7 mouse cellular contexts compared by ENCODE assay signal in genomic region chr12:84698319-84699081, GRCm38 (mm10). TPM values are rescaled to one million over a fixed set of nuclear protein-coding genes. Genes with fewer than 3 reads are reported as not detected.
A peak's percentile ranks its signal among the peaks of the same experiment; 100 is the strongest.
DNase-seq lines count a peak whose midpoint lies in the region; ATAC-seq and TF ChIP-seq lines count a peak whose summit lies in the region.

Gene Syndig1l, minus strand, starts transcription at chr12:84698831.

- peak; percentile 91 for ATAC-seq in granulocyte monocyte progenitor cell, adult 5-6 weeks (replicated peaks; ENCODE audit: poor library complexity, severe bottlenecking)
- peak; percentile 63; the same call in 1 of the 2 replicates for ATAC-seq in midbrain, postnatal 0 days (ENCODE audit: low FRiP score)
- ATAC-seq in stomach, embryonic 14.5 days (ENCODE audit: insufficient number of reproducible peaks, insufficient read depth, low FRiP score, low read depth) = peak; percentile 82; the same call in 1 of the 2 replicates

- H3K27me3 ChIP-seq in liver, adult 2 months (ENCODE audit: control insufficient read depth, insufficient read depth, low read length) = peaks cover 17% of the 10 kb centered on the region
- H3K27me3 ChIP-seq in midbrain, postnatal 0 days (ENCODE audit: insufficient read depth, low read length) = 0 out of 2 replicates have a peak, but pooled peaks cover 4% of the 10 kb centered on the region
- 0 out of 2 replicates have a peak, but pooled peaks cover 6% of the 10 kb centered on the region for H3K27me3 ChIP-seq in stomach, embryonic 14.5 days (ENCODE audit: control insufficient read depth, insufficient read depth, low read length)

- peak; percentile 42 to 77 for DNase-seq in adrenal gland, postnatal 4 days (ENCODE audit: low spot score in 2 of 2)
- peak; percentile 78 for DNase-seq in embryo, embryonic 10.5 days (ENCODE audit: low spot score)
- peak; percentile 30 for DNase-seq in kidney, adult 11 months
- no peak for DNase-seq in liver, adult 2 months (ENCODE audit: extremely low read depth, low read depth, low spot score)
- DNase-seq in midbrain, postnatal 0 days (ENCODE audit: low spot score) = peak; percentile 34

- H3K4me3 ChIP-seq in liver, adult 2 months (ENCODE audit: insufficient read depth, low read depth, low read length) = peak within 1 kb of the TSS; percentile 23; the same call in 1 of the 2 replicates
- peak within 1 kb of the TSS; percentile 64 for H3K4me3 ChIP-seq in midbrain, postnatal 0 days (ENCODE audit: low read depth, low read length)
- peak within 1 kb of the TSS; percentile 49 for H3K4me3 ChIP-seq in stomach, embryonic 14.5 days (ENCODE audit: low read depth, low read length)

- H3K9ac ChIP-seq in liver, adult 2 months (ENCODE audit: low read depth, low read length) = no peak within 1 kb of the TSS
- peak within 1 kb of the TSS; percentile 67 for H3K9ac ChIP-seq in midbrain, postnatal 0 days (replicated peaks; ENCODE audit: low read length, poor library complexity, severe bottlenecking)
- H3K9ac ChIP-seq in stomach, embryonic 14.5 days (replicated peaks; ENCODE audit: low read depth, low read length) = no peak within 1 kb of the TSS

- WGBS in liver, adult 2 months = 1% methylated on average over 70 of the region's 79 CpGs
- WGBS in midbrain, postnatal 0 days = 0% methylated on average over 55 of the region's 79 CpGs
- under 1% methylated on average over 57 of the region's 79 CpGs for WGBS in stomach, embryonic 14.5 days

- H3K4me2 ChIP-seq in midbrain, postnatal 0 days (ENCODE audit: low read depth, low read length, poor library complexity, severe bottlenecking) = peak within 1 kb of the TSS; percentile 82
- peak within 1 kb of the TSS; percentile 80 for H3K4me2 ChIP-seq in stomach, embryonic 14.5 days (replicated peaks; ENCODE audit: low read depth, low read length)

- H3K4me1 ChIP-seq in liver, adult 2 months (ENCODE audit: control insufficient read depth, insufficient read depth, low read length) = no peaks in the 10 kb centered on the region
- H3K4me1 ChIP-seq in midbrain, postnatal 0 days (ENCODE audit: insufficient read depth, low read length) = peaks cover 4% of the 10 kb centered on the region; the same call in 1 of the 2 replicates
- no peaks in the 10 kb centered on the region for H3K4me1 ChIP-seq in stomach, embryonic 14.5 days (ENCODE audit: control insufficient read depth, insufficient read depth, low read length)

- TF ChIP-seq CTCF in liver, adult 2 months (IDR thresholded peaks at IDR 0.05; ENCODE audit: low read depth, low read length) = no peak
- TF ChIP-seq CTCF in midbrain, postnatal 0 days (IDR thresholded peaks at IDR 0.05) = no peak

- no peaks in the 10 kb centered on the region for H3K79me2 ChIP-seq in liver, adult 2 months (ENCODE audit: control insufficient read depth, insufficient read depth, low read length)

- no peak for TF ChIP-seq POLR2A in liver, adult 2 months (IDR thresholded peaks at IDR 0.05; ENCODE audit: extremely low read depth, insufficient read depth, low read length)

- no peaks in the 10 kb centered on the region for H3K36me3 ChIP-seq in liver, adult 2 months (ENCODE audit: control insufficient read depth, insufficient read depth, low read length)
- no peaks in the 10 kb centered on the region for H3K36me3 ChIP-seq in midbrain, postnatal 0 days (ENCODE audit: insufficient read depth, low read length)
- H3K36me3 ChIP-seq in stomach, embryonic 14.5 days (ENCODE audit: control insufficient read depth, insufficient read depth, low read length) = no peaks in the 10 kb centered on the region

- H3K9me3 ChIP-seq in midbrain, postnatal 0 days (ENCODE audit: low read length) = no peaks in the 10 kb centered on the region
- no peaks in the 10 kb centered on the region for H3K9me3 ChIP-seq in stomach, embryonic 14.5 days (ENCODE audit: control insufficient read depth, low read depth, low read length)

- no peak within 1 kb of the TSS for H3K27ac ChIP-seq in liver, adult 2 months (replicated peaks; ENCODE audit: insufficient read depth, low read depth, low read length)
- 0 out of 2 replicates have a peak within 1 kb of the TSS, but pooled peaks have one; percentile 4 for H3K27ac ChIP-seq in midbrain, postnatal 0 days (ENCODE audit: low read depth, low read length)
- H3K27ac ChIP-seq in stomach, embryonic 14.5 days (ENCODE audit: low read length) = no peak within 1 kb of the TSS

RNA-seq across cellular contexts. Expression of gene Syndig1l, which starts in this region (rescaled TPM):
- total RNA-seq in adrenal gland, postnatal 4 days (2021) = under 1 TPM; 0.71 to 0.87 TPM
- not detected in 2 replicates for total RNA-seq in granulocyte monocyte progenitor cell, adult 5-6 weeks (2014; fragmentation: Nextera tagmentation)
- total RNA-seq in granulocyte monocyte progenitor cell, adult 5-6 weeks (2017) = not detected in 2 replicates
- not detected in 2 replicates for total RNA-seq in liver, adult 2 months (2014; rRNA removed)
- polyA plus RNA-seq in liver, adult 2 months (2012; rRNA removed) = not detected in 2 replicates
- total RNA-seq in midbrain, postnatal 0 days (2014; rRNA removed) = 29.3 and 32.0 TPM in 2 replicates
- polyA plus RNA-seq in midbrain, postnatal 0 days (2015; fragmentation: Nextera tagmentation; extraction: Ambion mirVana) = 15.7 and 17.4 TPM in 2 replicates
- 0.19 TPM in 1 of 2 replicates, not detected in the other for polyA plus RNA-seq in stomach, embryonic 14.5 days (2014; fragmentation: Nextera tagmentation; extraction: Ambion mirVana)

Comparison
In these comparisons a context has a peak if more than half of its experiments do, and no peak if none do; other contexts are left out.
1. RNA of gene Syndig1l (total RNA-seq): 29.3 to 32.0 TPM in midbrain, postnatal 0 days; 0.71 to 0.87 TPM in adrenal gland, postnatal 4 days, not detected in granulocyte monocyte progenitor cell, adult 5-6 weeks and not detected in liver, adult 2 months; every median in the first group is over 10 times any median in the second.
2. RNA of gene Syndig1l (polyA plus RNA-seq): 15.7 to 17.4 TPM in midbrain, postnatal 0 days; 0.19 TPM in stomach, embryonic 14.5 days and not detected in liver, adult 2 months; every median in the first group is over 10 times any median in the second.
3. Peak in DNase-seq in adrenal gland, postnatal 4 days; RNA of the gene not detected or under 1 TPM.
4. Peak in ATAC-seq in granulocyte monocyte progenitor cell, adult 5-6 weeks; RNA of the gene not detected or under 1 TPM.
5. Peak in ATAC-seq, H3K4me3 ChIP-seq and H3K4me2 ChIP-seq in stomach, embryonic 14.5 days; RNA of the gene not detected or under 1 TPM.
6. Peak in every context shown above with its lines, with median percentiles within 50 percentile points of each other: ATAC-seq and H3K4me3 ChIP-seq.